Mouse (Mus musculus): Measurements from ENCODE around the gene Psmb6. TPM values are rescaled to one million over a fixed set of nuclear protein-coding genes. Genes with fewer than 3 reads are reported as not detected.
"Not testable (repeated sequence)": the region's sequence is repeated elsewhere in the genome, so short reads cannot be mapped to it uniquely, and the experiment has no call there.

The Psmb6 gene
- total RNA-seq, 2 experiments from 2014 or later, result 289 to 310 TPM

DNA sequence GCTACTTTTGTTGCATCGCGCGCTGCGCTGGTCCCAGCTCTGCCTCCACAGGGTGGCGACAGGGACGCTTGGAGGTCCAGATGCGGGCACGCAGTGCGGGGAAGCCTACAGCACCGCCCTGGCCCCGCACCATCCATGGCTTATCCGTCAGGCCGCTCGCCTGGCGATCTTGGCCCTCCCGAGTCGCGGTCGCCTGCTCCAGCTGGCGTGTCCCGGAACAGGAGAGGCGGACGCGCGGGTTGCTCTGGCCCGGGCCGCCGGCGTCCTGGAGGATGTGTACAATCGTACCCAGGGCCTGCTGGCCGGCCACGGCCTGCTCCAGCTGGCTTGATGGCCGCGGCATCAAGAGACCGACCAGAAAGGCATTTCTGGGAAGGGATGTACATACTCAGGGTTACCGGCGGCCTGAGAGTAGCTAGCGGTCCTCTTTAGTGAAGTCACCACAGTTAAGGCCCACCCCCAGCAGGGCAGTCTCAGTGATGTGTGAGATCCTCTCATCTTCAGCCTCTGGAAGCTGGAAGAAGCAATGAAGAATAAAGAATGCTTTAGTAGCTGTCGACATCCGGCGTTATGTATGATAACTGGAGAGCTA lies 4.9 kb upstream of the Psmb6 start:
- peak in 1 of 2 experiments; percentile 28 for DNase-seq (ENCODE audit: low spot score in 2 of 2)

DNA sequence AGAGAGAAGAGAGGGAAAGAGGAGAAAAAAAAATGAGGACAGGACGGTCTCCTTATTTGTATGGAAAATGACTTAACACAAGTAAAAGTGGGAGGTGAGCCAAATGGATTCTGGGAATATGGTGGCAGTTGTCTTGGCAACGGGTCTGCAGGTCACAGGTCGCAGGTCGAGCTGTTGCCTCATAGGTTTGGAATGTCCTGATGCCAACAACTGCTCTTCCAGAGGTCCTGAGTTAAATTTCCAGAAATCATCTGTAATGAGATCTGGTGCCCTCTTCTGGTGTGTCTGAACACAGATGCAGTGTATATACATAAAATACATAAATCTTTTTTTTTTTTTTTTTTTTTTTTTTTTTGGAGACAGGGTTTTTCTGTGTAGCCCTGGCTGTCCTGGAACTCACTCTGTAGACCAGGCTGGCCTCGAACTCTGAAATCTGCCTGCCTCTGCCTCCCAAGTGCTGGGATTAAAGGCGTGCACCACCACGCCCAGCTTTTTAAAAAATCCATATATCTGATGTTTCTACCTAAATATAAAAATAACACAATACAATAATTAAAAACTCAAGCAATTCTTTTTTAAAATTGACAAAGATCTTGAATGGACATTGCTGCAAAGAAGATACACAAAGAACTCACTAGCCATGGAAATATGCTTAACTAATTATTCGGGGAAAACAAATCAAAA lies 1.7 kb upstream of the Psmb6 start:
- not testable (repeated sequence) for DNase-seq (ENCODE audit: low spot score in 2 of 2)

DNA sequence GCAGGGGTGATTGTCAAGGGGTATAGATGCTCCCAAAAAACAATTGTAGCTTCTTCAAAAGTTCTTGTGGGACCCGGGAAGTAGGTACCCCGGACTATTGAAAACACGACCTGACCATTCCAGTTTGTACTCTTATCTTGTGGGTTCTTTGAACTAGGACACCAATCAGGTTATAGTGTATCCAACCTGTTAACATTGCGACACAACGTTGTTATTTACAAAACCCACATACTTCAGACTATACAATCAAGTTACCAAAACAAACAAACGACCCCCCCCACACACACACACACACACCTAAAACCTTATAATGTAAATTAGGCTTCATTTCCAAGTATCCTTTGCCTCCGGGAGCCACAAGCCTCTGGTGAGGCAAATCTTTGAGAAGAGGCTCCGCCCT lies 385 bp upstream of the Psmb6 start:
- no peak for DNase-seq (ENCODE audit: low spot score in 2 of 2)

DNA sequence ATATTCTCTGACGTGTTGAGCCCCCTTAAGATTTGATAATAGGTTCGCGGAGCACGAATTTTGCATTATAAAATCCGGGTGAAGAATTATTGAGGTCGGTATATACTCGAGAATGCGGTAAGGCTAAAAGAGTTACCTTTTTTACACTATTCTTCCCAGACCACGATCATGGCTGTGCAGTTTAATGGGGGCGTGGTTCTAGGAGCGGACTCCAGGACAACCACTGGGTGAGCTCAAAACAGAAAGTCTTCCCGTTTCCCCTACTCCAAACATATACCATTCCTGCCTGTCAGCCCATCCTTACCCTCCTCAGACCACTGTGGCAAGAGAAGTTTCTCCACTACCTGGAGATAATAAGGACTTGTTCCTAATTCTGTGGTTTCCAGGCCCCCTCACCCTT lies 559 bp downstream of the Psmb6 start:
- no peak for DNase-seq (ENCODE audit: low spot score in 2 of 2)

DNA sequence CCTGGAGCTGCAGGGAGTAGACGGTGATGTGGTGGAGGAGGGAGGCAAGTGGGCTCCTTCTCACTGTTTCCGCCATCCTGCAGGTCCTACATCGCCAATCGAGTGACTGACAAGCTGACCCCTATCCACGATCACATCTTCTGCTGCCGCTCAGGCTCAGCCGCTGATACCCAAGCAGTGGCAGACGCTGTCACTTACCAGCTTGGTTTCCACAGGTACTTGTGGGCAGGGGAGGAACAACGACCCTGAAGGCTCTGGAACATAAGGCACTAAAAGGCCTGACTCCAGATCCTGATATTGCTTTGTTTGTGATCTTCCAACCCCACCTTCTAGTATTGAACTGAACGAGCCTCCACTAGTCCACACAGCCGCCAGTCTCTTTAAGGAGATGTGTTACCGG lies 1.0 kb downstream of the Psmb6 start:
- DNase-seq (ENCODE audit: low spot score in 2 of 2), result no peak

DNA sequence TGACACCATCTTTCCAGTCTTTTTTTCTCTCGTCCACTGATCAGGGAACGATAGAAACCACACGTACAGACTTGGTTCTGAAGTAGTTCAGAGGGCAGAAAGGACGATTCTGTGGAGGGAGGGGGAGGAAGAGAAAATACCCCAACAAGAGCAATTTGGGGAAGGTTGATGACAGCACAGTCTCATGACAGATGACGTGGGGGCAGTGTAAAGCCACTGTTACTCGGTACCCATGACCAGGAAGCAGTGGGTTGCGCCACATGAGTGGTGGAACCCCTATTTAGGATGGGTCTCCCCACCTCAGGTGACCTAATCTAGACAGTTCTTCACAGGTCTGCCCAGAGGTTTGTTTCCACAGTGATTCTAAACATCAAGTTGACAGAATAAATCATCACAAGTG lies 3.4 kb downstream of the Psmb6 start:
- no peak for DNase-seq (ENCODE audit: low spot score in 2 of 2)

DNA sequence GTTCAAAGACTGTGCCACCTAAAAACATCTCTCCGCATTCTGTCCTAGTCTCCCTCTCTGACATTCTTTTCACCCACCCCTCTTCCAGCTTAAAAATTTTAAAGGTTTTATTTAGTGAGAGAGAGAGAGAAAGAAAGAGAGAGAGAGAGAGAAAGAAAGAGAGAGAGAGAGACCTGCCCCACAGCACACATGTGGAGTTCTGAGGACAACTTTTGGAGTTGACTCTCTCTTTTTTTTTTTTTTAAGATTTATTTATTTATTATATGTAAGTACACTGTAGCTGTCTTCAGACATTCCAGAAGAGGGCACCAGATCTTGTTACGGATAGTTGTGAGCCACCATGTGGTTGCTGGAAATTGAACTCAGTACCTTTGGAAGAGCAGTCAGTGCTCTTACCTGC lies 5.9 kb downstream of the Psmb6 start:
- not testable (repeated sequence) for DNase-seq (ENCODE audit: low spot score in 2 of 2)

DNA sequence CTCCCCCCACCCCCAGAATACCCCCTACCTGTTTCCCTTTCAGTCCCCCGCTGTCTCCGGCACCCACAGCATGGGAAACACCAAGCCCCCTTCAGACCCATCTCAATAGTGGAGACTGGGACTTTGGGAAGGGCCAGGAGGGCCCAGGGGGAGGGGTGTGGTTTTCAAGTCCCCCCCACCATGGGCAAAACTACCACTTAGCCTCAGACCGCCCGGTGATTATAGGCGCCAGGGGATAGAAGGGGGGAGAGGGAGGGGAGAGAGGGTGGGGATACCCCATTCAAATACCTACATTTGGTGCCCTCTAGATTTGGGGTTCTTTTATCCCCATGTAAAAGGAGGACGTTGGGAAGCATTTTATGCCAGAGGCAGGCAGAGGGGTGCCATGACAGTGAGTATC lies 7.7 kb downstream of the Psmb6 start, which contains the start of gene Gm40193:
TSS of gene Gm40193 (minus strand) at position 101 of the 400 bp plus-strand sequence.
- no peak for DNase-seq (ENCODE audit: low spot score in 2 of 2)

DNA sequence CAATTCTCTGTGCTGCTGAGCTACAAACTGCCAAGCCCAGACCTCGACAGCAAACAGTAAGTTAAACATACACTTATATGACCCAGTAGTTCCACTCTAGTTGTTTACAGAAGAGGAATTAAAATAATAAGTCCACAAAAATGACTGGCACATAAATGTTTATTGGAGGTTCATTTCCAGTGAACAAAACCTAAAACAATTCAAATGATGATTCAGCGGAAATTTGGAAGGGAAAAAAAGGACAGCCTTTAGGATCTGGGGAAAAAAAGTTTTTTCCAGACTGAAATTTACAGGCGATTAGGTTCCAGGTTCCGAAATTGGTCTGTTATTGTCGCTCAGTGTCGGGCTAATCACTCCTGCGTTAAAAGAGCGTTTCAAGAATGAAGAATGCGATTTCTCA lies 14.3 kb downstream of the Psmb6 start:
- DNase-seq (ENCODE audit: low spot score in 2 of 2), result no peak

DNA sequence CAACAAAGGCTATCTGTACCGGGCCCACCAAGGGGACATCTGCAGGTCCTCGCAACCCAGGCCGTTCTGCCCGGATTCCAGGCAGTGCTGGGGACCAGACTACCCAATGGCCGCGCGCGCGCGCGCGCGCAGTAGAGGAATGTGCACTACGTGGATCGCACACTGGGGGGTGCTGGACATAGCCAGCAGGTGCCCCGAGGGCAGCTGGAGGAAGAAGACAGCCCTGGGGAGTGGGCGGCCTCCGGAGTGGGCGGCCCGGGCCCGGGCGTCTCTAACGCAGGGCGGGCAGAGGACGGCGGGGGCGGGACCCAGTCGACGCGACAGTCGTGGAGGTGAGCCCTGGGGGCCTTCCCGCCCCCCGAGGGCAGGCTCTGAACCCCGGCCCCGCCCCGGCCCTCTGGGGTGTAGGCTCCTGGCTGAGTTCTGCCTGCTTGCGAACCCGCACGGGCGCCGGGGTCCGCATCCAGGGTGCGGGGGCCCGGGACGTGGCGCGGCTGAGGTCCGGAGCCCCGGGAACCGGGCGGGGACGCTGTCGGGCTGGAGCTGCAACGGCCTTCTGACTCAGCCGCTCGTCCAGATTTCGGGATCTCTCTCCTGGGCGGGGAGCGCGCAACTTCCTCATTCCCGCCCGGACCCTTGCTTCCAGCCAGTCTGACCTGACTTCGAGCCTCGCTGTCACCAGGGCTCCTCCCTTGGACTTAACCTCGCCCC lies 14.9 kb downstream of the Psmb6 start, which contains the start of gene Pld2:
TSS of gene Pld2 (plus strand) at position 188 of the 711 bp plus-strand sequence.
- DNase-seq (ENCODE audit: low spot score in 2 of 2), result peak; percentile 71 to 80

DNA sequence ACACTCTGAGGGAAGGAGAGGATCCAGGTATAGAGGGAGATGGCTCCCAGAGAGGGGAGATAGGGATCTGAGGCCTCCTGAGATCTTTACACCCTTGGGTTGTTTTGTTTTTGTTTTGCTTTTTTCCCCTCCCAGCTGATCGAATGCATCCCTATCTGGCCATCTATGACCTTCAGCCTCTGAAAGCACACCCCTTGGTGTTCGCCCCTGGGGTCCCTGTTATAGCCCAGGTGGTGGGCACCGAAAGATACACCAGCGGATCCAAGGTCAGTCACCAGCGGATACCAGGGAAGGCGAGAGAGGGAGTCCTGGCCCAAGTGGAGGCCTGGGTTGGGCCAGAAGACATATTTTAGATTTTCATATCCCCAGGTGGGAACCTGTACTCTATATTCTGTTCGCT lies 15.8 kb downstream of the Psmb6 start:
- DNase-seq (ENCODE audit: low spot score in 2 of 2), result no peak

DNA sequence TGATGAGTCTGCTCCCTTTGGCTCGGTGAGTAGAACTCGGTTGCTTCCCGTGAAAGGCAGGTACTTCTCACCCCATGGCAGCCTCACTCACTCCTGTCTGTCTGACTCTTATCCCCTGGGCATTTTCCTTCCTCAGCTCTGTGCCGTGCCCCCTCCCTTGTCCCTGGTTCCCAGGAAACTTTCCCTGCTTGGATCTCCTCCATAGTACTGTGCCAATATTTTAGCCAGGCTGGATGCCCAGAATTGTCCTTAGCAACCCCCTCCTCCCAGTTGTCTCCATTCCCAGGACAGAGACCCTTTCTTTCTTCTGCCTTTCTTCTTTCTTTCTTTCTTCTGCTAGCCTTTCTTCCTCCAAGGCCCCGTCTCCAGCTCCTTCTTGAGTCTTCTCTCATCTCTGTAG lies 16.2 kb downstream of the Psmb6 start:
- no peak for DNase-seq (ENCODE audit: low spot score in 2 of 2)

DNA sequence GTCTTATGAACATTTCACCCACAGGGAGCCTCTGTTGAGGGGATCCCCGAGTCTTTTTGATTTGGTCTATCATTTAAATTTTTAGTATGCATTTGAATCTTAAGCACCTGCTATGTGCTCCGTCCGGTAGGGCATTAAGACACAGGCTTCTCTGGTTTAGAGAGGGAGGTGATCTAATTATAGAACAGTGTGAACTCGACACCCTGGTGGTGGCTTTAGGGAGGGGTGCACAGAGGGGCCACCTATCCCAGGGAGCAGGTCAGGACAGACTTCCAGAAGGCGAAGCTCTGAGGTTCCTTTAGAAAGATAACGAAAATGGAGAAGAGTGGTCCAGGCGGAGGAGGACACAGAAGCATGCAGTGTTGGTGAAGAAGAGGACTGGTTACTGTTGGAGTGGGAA lies 19.3 kb downstream of the Psmb6 start:
- DNase-seq (ENCODE audit: low spot score in 2 of 2), result no peak

DNA sequence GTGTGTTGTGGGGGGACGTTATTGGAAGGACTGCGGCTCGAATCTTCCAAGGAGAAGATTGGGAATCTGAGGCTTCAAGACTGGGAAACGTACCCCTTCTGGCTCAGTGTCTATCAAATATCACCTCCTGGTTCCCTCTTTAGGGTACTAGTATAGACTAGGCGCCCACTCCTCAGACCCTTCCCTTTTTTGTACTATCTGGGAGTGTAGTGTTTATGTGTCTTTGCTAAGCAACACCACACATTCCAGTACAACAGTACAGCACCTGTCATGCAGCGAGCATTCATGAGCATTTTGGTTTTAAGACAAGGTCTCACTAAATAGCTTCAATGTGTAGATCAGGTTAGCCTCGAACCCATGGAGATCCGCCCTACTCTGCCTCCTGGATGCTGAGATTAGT lies 26.4 kb downstream of the Psmb6 start:
- no peak for DNase-seq (ENCODE audit: low spot score in 2 of 2)

DNA sequence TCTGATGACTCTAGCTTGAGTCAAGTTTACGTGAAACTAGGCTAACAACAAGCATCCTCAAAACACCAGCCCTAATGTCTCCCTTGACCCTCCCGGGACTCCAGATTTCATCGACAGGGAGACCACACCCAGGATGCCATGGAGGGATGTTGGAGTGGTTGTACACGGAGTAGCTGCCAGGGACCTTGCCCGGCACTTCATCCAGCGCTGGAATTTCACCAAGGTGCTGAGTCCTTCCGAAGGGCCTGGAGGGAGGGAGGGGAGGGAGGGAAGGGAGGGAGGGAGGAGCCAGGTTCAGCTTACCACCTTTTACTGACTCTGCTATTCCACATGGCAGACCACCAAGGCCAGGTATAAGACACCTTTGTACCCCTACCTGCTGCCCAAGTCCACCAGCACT lies 28.8 kb downstream of the Psmb6 start:
- no peak for DNase-seq (ENCODE audit: low spot score in 2 of 2)

DNA sequence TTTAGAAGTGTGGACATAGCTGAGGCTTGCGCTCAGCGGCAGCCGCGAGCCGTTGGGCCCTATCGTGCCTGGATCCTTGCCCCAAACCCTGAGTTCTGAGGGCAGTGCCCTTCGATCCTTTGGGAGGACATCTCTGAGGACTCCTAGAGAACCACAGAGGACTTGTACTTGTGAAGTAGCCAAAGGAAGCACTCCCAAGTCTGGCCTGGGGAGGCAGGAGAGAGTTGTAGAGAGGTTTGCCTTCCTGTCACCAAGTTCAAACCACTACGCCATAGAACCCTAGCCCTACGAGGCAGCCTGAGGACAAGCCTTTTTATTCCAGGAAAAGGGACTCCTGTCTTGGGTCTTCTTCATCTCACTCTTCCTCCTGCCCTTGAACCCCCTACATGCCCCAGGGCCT lies 32.4 kb downstream of the Psmb6 start:
- no peak for DNase-seq (ENCODE audit: low spot score in 2 of 2)

DNA sequence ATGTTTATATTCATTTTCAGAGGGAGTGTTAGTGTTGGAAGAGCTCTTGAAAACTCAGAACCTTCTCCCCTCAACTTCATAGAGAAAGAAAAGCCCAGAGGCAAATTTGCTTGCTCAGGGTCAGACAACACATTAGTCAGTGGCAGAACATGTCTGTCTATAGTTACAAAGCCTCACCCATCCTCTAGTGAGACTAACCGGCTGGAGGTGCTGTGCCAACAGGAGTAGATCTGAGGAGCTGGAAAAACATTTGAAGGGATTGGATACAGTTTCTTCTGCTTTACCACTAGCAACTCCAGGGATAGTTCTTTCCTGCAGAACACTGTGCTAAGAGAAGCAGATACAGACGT lies 36.7 kb downstream of the Psmb6 start:
- no peak for DNase-seq (ENCODE audit: low spot score in 2 of 2)

DNA sequence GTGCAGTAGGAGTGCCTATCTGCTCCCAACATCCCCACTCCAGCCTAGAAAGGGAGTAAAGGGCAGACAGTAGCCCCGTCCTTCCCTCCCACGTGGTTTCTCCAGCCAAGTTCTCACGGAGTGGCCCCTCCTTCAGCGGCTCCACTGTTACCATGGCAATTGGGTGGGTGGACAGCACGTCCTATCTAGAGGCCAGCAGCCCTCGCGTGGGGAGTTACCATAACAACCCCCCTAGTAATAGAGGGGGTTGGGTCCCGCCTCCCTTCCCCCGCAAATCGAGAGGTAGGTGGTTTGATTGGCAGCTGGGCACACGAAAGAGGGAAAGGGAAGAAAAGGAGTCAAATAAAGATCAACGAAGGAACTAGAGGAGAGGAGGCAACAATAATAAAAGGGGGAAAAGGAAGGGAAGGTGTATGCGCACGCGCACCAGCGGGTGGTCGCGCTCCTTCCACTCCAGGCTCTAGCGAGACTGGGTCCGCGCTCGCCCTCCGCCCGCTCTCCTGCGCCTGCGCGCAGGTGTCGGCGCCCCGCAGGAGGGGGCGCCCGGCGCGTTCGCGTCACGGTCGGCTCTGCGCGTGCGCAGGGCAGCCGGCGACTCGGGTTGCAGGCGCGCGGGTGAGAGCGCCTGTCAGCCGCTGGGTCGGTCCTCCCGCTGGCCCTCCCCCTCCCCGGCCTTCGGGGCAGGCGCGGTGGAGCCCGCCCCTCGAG lies 37.3 kb downstream of the Psmb6 start, which contains the start of gene Mink1:
TSS of gene Mink1 (plus strand) at position 595 of the 708 bp plus-strand sequence.
- peak; percentile 72 to 74 for DNase-seq (ENCODE audit: low spot score in 2 of 2)

DNA sequence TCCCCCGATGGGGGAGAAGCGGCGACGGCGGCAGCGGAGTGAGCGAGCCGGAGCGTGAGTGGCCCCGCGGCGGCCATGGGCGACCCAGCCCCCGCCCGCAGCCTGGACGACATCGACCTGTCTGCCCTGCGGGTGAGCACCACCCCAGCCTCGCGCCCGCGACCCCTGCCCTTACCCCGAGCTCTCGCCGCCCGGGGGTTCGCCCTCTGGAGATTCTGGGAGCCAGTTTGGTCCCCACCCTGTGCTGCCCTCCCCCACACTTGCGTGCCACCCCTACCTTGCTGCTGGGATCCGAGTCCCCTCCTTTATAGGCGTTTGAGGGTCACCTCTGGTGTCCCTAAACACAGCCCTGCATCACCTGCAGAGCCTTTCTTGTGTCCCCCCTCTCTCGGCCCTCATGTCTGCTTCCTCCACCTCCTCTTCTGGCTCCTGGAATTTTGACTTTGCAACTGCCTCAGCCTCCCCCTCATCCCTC lies 37.9 kb downstream of the Psmb6 start:
- DNase-seq (ENCODE audit: low spot score in 2 of 2), result no peak

DNA sequence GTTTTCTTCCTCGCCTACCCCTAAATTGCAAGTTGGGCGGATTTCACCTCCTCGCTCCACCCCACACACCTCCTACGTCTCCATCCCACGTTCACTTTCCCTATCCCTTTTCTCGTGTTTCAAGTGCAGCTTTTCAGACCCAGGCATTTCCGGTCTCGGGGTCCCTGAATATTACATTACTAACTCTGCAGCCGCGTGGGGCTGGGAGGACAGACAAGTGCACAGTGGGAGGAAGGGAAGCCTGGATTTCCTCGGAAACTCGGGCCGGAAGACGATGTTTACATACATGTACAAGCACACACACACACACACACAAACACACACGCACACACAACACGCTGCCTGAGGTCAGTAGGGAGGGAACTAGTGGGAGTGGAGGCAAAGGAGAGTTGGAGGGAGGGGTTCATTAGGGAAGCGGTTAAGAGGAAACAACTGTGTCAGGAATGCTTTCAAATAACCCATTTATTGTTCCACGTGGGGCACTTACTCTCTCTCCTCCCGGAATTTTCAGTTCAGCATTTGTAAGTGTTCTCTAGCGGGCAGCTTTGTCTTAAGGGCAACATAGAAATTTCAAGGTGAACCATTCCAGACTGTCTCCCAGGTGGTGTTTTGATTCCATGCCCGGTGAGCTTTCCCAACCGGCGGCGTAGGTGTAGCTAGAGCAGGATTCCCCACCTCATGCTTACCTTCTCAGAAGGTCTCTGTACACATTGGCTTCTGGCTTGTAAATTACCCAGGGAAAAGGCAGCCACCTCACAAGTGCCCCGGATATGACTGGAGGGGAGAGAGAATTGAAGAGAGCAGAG lies 38.5 kb downstream of the Psmb6 start:
- DNase-seq (ENCODE audit: low spot score in 2 of 2), result no peak
